Mouse (Mus musculus) WW6 (cell line): ENCODE measurements around the gene Hnrnpa3.

Source experiments
- DNase-seq: peaks from one replicate; pipeline ENCODE4 v3.0.0-alpha.2; 2013; ENCODE audit warnings: low read depth, low spot score

The Hnrnpa3 gene

DNA sequence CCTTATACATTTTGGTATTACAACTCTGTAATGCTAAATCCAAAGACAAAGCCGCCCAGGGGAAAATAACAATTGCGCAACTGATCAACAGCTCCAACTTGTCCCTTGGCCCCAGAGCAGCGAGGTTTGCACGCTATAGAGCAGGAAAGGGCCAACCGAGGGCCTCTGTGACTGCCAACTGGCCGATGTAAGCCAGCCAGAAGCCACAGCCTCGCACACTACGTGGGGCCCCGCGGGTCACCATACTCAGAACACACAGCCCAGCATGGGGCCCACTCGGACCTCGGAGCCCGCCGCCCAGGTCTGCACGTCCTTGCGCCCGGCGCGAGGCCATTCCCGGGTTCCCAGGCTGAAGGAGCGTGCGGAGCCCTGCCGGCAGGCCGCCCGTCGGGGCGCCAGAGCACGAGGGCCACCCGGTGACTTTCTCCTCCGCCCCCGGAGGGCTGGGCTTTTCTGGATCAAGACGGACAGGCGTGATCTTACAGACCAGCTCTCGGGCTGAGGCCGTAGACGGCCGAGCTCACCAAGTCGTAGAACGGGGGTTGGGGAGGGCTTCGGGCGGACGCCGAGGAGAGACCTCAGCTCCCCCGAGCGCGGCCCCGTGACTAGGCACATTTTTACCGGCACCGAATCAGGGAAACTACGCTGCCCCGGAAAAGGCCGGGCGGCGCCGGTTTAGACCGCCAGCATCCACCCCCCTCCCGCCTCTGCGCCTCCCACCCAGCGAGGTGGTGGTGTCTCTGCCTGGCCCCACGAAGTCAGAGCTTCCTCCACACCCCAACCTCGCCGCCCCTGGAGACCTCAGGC, 44.5 kb downstream of the Hnrnpa3 start:
- peak; percentile 33 for DNase-seq

GRCm38 (mm10) chr2:75704234-75705161, 45.4 kb downstream of the Hnrnpa3 start, which contains the start of gene Nfe2l2:
TSS of gene Nfe2l2 (minus strand) at chr2:75704641.
- DNase-seq: peak; percentile 98

GRCm38 (mm10) chr2:75705162-75705752, 46.2 kb downstream of the Hnrnpa3 start:
- DNase-seq: no peak

DNA sequence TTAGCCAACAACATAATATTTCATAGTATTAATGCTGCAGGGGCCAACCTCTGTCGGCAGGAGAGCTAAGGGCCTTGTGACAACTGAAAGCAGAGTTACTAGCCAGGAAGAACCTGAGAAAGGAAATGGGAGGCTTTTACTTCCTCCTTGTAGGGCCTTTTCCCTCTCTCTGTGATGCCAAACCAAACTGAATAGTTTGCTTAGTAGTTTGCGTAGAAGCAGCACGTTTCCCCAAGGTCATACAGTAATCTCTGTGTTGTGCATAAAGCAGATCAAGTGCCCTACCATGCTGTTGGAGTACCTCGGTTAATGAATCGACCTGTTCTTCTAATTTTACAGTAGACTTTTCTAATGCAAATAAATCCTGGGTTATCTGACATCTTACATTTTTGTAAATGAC, 47.4 kb downstream of the Hnrnpa3 start:
- DNase-seq: no peak

GRCm38 (mm10) chr2:75707420-75707819, 48.4 kb downstream of the Hnrnpa3 start:
- DNase-seq: peak; percentile 31

DNA sequence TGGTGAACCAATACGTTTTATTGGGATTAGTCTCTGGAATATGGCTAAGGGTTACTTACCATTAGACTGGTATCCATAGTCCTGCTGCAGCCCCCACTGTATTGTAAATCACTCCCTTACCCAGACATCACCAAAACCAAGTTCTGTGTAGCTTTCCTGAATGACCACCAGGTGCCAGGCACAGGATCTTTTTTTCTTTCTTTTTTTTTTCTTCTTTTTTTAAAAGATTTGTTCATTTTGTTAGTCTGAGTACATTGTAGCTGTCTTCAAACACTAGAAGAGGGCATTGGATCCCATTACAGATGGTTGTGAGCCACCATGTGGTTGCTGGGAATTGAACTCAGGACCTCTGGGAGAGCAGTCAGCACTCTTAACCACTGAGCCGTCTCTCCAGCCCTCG, 54.0 kb downstream of the Hnrnpa3 start:
- no peak for DNase-seq

DNA sequence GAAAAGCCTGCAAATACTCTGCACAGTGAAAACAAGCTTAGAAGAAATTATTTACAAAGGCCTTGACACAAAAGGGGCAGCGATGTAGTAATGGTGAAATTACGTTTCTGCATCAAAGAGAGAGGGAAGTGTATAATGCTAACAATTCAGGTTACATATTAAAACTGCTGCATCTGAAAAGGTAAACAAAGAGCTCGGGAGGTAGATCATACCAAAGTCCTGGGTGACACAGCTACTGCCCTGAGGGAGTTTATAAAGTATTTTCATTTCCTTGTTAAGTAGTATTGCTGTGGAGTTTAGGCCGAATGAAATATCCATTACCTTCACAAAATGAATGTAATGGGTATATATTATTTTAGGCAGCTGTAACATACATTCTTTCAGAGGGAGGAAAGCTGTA, 55.7 kb downstream of the Hnrnpa3 start:
- DNase-seq: no peak

- no peak for DNase-seq
Observed at GRCm38 (mm10) chr2:75716046-75717016, 57.3 kb downstream of the Hnrnpa3 start.
